Mouse (Mus musculus) thymus, adult 2 months (tissue): ENCODE data around the gene Vps35l.

Experiments
- CTCF ChIP-seq: fragments of 200-500 bp; IDR thresholded peaks from 2 replicates; pipeline ENCODE4 v1.5.1; 2012; ENCODE audit warnings: mild to moderate bottlenecking, control low read depth, low read length, moderate library complexity, borderline replicate concordance; ENCODE audit not compliant: control insufficient read depth, poor library complexity, insufficient read depth; ENCODE audit errors: extremely low read depth
- POLR2A ChIP-seq: fragments of 200-500 bp; IDR thresholded peaks from 2 replicates; pipeline ENCODE4 v1.6.1; 2012; ENCODE audit warnings: mild to moderate bottlenecking, low read length, control low read depth, moderate library complexity; ENCODE audit not compliant: control insufficient read depth, poor library complexity, insufficient read depth; ENCODE audit errors: extremely low read depth

GRCm38 (mm10) chr7:118887303-118888055 is 147.5 kb downstream of the Vps35l start:
- TF ChIP-seq CTCF (no peak), POLR2A (no peak)
